Mouse (Mus musculus) intestine, embryonic 14.5 days (tissue): Measurements from ENCODE around the gene Btg3. TPM values are rescaled to one million over a fixed set of nuclear protein-coding genes. Genes with fewer than 3 reads are reported as not detected.

Experiments
- ATAC-seq: fragments of 200-750 bp; cut with Nextera tagmentation; replicated peaks from 2 replicates; pipeline ENCODE4 v1.8.0; 2017; ENCODE audit warnings: low read depth, moderate number of reproducible peaks, moderate TSS enrichment, moderate library complexity; ENCODE audit not compliant: low FRiP score, low TSS enrichment
- DNase-seq: peaks from one replicate; pipeline ENCODE4 v3.0.0-alpha.2; 2018; ENCODE audit warnings: low spot score
- H3K27ac ChIP-seq: fragments of 300-500 bp; sonication (generic); 2 replicates; pipeline ENCODE4 v1.5.1; 2014; ENCODE audit warnings: low read depth, mild to moderate bottlenecking, control low read depth
- H3K27me3 ChIP-seq: fragments of 300-500 bp; sonication (generic); replicated peaks from 2 replicates; pipeline ENCODE4 v1.6.1; 2014; ENCODE audit warnings: low read length, control low read depth; ENCODE audit not compliant: control insufficient read depth, insufficient read depth
- H3K36me3 ChIP-seq: fragments of 300-500 bp; sonication (generic); 2 replicates; pipeline ENCODE4 v1.6.1; 2014; ENCODE audit warnings: low read length, control low read depth; ENCODE audit not compliant: control insufficient read depth, insufficient read depth
- H3K4me1 ChIP-seq: fragments of 300-500 bp; sonication (generic); replicated peaks from 2 replicates; pipeline ENCODE4 v1.6.1; 2014; ENCODE audit warnings: low read length, control low read depth, mixed read lengths; ENCODE audit not compliant: control insufficient read depth, insufficient read depth
- H3K4me2 ChIP-seq: fragments of 300-500 bp; sonication (generic); 2 replicates; pipeline ENCODE4 v1.6.1; 2014; ENCODE audit warnings: low read length
- H3K4me3 ChIP-seq: fragments of 300-500 bp; sonication (generic); 2 replicates; pipeline ENCODE4 v1.5.1; 2014; ENCODE audit warnings: low read depth, low read length, control low read depth, mixed read lengths
- H3K9ac ChIP-seq: fragments of 300-500 bp; sonication (generic); 2 replicates; pipeline ENCODE4 v1.6.1; 2014; ENCODE audit warnings: mild to moderate bottlenecking, low read length
- H3K9me3 ChIP-seq: fragments of 300-500 bp; sonication (generic); 2 replicates; pipeline ENCODE4 v1.6.1; 2016; ENCODE audit warnings: low read length, control low read depth; ENCODE audit not compliant: control insufficient read depth
- WGBS: fragments of 180-500 bp; shearing (Covaris S2); extraction: QIAGEN DNeasy Blood & Tissue Kit; methylation state at CpG from one replicate; pipeline ENCODE4 v1.1.7; 2014; 5-methylcytosine and 5-hydroxymethylcytosine counted together
- polyA plus RNA-seq: library from polyadenylated mRNA; unstranded; fragments of >200 nt; fragmentation: Nextera tagmentation; extraction: Ambion mirVana; gene quantifications from 2 replicates; pipeline ENCODE4 v1.2.1, GENCODE M21; 2014

Btg3 gene
- polyA plus RNA-seq: 37.1 and 40.5 TPM in 2 replicates

- H3K4me2 ChIP-seq: peak within 1 kb of the TSS; percentile 65
- no peaks in the 10 kb centered on the region for H3K9me3 ChIP-seq
- peaks cover 11% of the 10 kb centered on the region for H3K36me3 ChIP-seq
- peaks cover 8% of the 10 kb centered on the region for H3K4me1 ChIP-seq
- H3K27ac ChIP-seq: peak within 1 kb of the TSS; percentile 78
- peak within 1 kb of the TSS; percentile 92 for H3K4me3 ChIP-seq
- no peaks in the 10 kb centered on the region for H3K27me3 ChIP-seq
- 3% methylated on average over 37 of the region's 57 CpGs for WGBS
- peak within 1 kb of the TSS; percentile 98 for H3K9ac ChIP-seq
- peak; percentile 98 for ATAC-seq
- DNase-seq: peak; percentile 93
These were observed at the start of gene Btg3 for GRCm38 (mm10) chr16:78376745-78377570. Gene Btg3, minus strand, starts transcription at chr16:78377192.

- Histone ChIP-seq H3K4me3 (no peak overlapping the region), H3K9ac (no peak overlapping the region), H3K27me3 (no peaks in the 10 kb centered on the region), H3K36me3 (no peaks in the 10 kb centered on the region), H3K27ac (no peak overlapping the region), H3K4me1 (no peaks in the 10 kb centered on the region), H3K4me2 (no peak overlapping the region), H3K9me3 (no peaks in the 10 kb centered on the region)
- ATAC-seq (no peak), DNase-seq (no peak)
- WGBS: 62% methylated on average over 10 of the region's 10 CpGs
These were observed 40.7 kb upstream of the Btg3 start for GRCm38 (mm10) chr16:78417733-78418132.

- Histone ChIP-seq H3K27me3 (no peaks in the 10 kb centered on the region), H3K4me1 (no peaks in the 10 kb centered on the region), H3K27ac (no peak overlapping the region), H3K4me3 (no peak overlapping the region), H3K9me3 (no peaks in the 10 kb centered on the region), H3K36me3 (no peaks in the 10 kb centered on the region), H3K9ac (no peak overlapping the region), H3K4me2 (no peak overlapping the region)
- DNase-seq: no peak
- WGBS: 17% methylated on average over 3 of the region's 3 CpGs
- no peak for ATAC-seq
These were observed 39.5 kb upstream of the Btg3 start for GRCm38 (mm10) chr16:78416500-78416899.

GRCm38 (mm10) chr16:78409991-78410390, 33.0 kb upstream of the Btg3 start:
- Histone ChIP-seq H3K9me3 (no peaks in the 10 kb centered on the region), H3K9ac (no peak overlapping the region), H3K4me3 (no peak overlapping the region), H3K4me1 (no peaks in the 10 kb centered on the region), H3K27ac (no peak overlapping the region), H3K27me3 (no peaks in the 10 kb centered on the region), H3K4me2 (no peak overlapping the region), H3K36me3 (no peaks in the 10 kb centered on the region)
- ATAC-seq: no peak
- DNase-seq: no peak
- WGBS: 88% methylated on average over 10 of the region's 10 CpGs

GRCm38 (mm10) chr16:78407855-78408254, 30.9 kb upstream of the Btg3 start:
- DNase-seq (no peak), ATAC-seq (no peak)
- 88% methylated on average over 6 of the region's 6 CpGs for WGBS

GRCm38 (mm10) chr16:78406657-78407056, 29.7 kb upstream of the Btg3 start:
- Histone ChIP-seq H3K9ac (no peak overlapping the region), H3K4me1 (no peaks in the 10 kb centered on the region), H3K4me2 (no peak overlapping the region), H3K36me3 (no peaks in the 10 kb centered on the region), H3K4me3 (no peak overlapping the region), H3K9me3 (no peaks in the 10 kb centered on the region), H3K27ac (no peak overlapping the region), H3K27me3 (no peaks in the 10 kb centered on the region)
- no peak for ATAC-seq
- 83% methylated on average over 2 of the region's 2 CpGs for whole genome bisulfite sequencing
- no peak for DNase-seq

More at GRCm38 (mm10) chr16:78407855-78408254, 30.9 kb upstream of the Btg3 start:
- Histone ChIP-seq H3K27me3 (no peaks in the 10 kb centered on the region), H3K4me3 (no peak overlapping the region), H3K9ac (no peak overlapping the region), H3K36me3 (no peaks in the 10 kb centered on the region), H3K4me1 (no peaks in the 10 kb centered on the region), H3K4me2 (no peak overlapping the region), H3K27ac (no peak overlapping the region), H3K9me3 (no peaks in the 10 kb centered on the region)

GRCm38 (mm10) chr16:78402316-78402715, 25.3 kb upstream of the Btg3 start:
- no peak overlapping the region for H3K27ac ChIP-seq
- H3K4me3 ChIP-seq: no peak overlapping the region
- no peak for DNase-seq
- WGBS: 46% methylated on average over 2 of the region's 2 CpGs
- H3K36me3 ChIP-seq: no peaks in the 10 kb centered on the region
- no peak overlapping the region for H3K9ac ChIP-seq
- ATAC-seq: no peak
- H3K4me2 ChIP-seq: no peak overlapping the region
- no peaks in the 10 kb centered on the region for H3K9me3 ChIP-seq
- no peaks in the 10 kb centered on the region for H3K27me3 ChIP-seq
- no peaks in the 10 kb centered on the region for H3K4me1 ChIP-seq

GRCm38 (mm10) chr16:78399423-78399822, 22.4 kb upstream of the Btg3 start:
- no peak overlapping the region for H3K27ac ChIP-seq
- no peaks in the 10 kb centered on the region for H3K9me3 ChIP-seq
- DNase-seq (no peak), ATAC-seq (no peak)
- H3K4me2 ChIP-seq: no peak overlapping the region
- H3K36me3 ChIP-seq: no peaks in the 10 kb centered on the region
- no peak overlapping the region for H3K9ac ChIP-seq
- H3K4me1 ChIP-seq: no peaks in the 10 kb centered on the region
- H3K4me3 ChIP-seq: no peak overlapping the region
- H3K27me3 ChIP-seq: no peaks in the 10 kb centered on the region
- WGBS: 88% methylated on average over 3 of the region's 3 CpGs

GRCm38 (mm10) chr16:78398734-78399133, 21.7 kb upstream of the Btg3 start:
- 88% methylated on average over 6 of the region's 6 CpGs for WGBS
- H3K4me1 ChIP-seq: no peaks in the 10 kb centered on the region
- no peaks in the 10 kb centered on the region for H3K9me3 ChIP-seq
- no peak overlapping the region for H3K4me3 ChIP-seq
- no peak for ATAC-seq
- no peak overlapping the region for H3K4me2 ChIP-seq
- H3K27me3 ChIP-seq: no peaks in the 10 kb centered on the region
- no peak overlapping the region for H3K27ac ChIP-seq
- no peak overlapping the region for H3K9ac ChIP-seq
- no peak for DNase-seq
- H3K36me3 ChIP-seq: no peaks in the 10 kb centered on the region
